Mouse (Mus musculus): ENCODE results near the gene Inpp5f. TPM values are rescaled to one million over a fixed set of nuclear protein-coding genes. Genes with fewer than 3 reads are reported as not detected.

Inpp5f gene
- polyA plus RNA-seq, 1 experiment from 2014 or later = 8.3 TPM

GRCm38 (mm10) chr7:128664861-128665377 lies 53.8 kb downstream of the Inpp5f start:
- no peak overlapping the region for H3K4me2 ChIP-seq (replicated peaks; ENCODE audit: low read depth)
- H3K9me3 ChIP-seq (ENCODE audit: control insufficient read depth) = no peaks in the 10 kb centered on the region
- no peak overlapping the region for H3K9ac ChIP-seq (ENCODE audit: low read depth, low read length)
- H3K4me3 ChIP-seq (ENCODE audit: low read depth, low read length) = no peak overlapping the region
- no peak for ATAC-seq
- H3K36me3 ChIP-seq (ENCODE audit: control insufficient read depth, insufficient read depth) = no peaks in the 10 kb centered on the region; the same call in 1 of the 2 replicates
- 79% methylated on average over 11 of the region's 11 CpGs for WGBS
- no peak overlapping the region for H3K27ac ChIP-seq (ENCODE audit: low read depth, low read length)
- no peak for TF ChIP-seq CTCF (IDR thresholded peaks at IDR 0.05; ENCODE audit: low read depth)
- H3K27me3 ChIP-seq (replicated peaks; ENCODE audit: control insufficient read depth, insufficient read depth, low read length) = no peaks in the 10 kb centered on the region; the same call in 1 of the 2 replicates
- no peaks in the 10 kb centered on the region for H3K4me1 ChIP-seq (replicated peaks; ENCODE audit: control insufficient read depth, insufficient read depth, low read length)

DNA sequence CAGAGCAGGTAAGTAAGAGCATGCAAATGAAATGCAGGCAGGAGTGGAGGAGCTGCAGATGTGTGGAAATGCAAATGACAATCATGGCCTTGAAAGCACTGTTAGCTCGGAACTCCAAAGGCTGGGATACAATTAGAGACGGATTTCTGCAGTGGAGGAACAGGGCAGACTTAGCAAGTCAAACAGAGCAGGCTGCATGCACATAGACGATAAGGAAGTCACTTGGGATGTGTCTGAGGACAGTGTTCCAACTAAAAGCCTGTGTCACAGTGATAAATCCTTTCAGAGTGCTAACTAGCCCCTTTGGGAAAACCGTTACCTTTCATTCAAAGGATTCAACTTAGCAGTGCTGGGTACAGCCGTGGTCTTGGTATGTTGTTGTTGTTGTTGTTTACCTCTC lies 56.7 kb downstream of the Inpp5f start:
- no peak overlapping the region for H3K4me2 ChIP-seq (replicated peaks; ENCODE audit: low read depth)
- no peak for ATAC-seq
- no peak for TF ChIP-seq CTCF (IDR thresholded peaks at IDR 0.05; ENCODE audit: low read depth)
- H3K9me3 ChIP-seq (ENCODE audit: control insufficient read depth) = no peaks in the 10 kb centered on the region
- no peak overlapping the region for H3K27ac ChIP-seq (ENCODE audit: low read depth, low read length)
- no peaks in the 10 kb centered on the region; the same call in 1 of the 2 replicates for H3K36me3 ChIP-seq (ENCODE audit: control insufficient read depth, insufficient read depth)
- WGBS = 79% methylated on average over 5 of the region's 5 CpGs
- H3K4me1 ChIP-seq (replicated peaks; ENCODE audit: control insufficient read depth, insufficient read depth, low read length) = no peaks in the 10 kb centered on the region; the same call in 1 of the 2 replicates
- no peaks in the 10 kb centered on the region; the same call in 1 of the 2 replicates for H3K27me3 ChIP-seq (replicated peaks; ENCODE audit: control insufficient read depth, insufficient read depth, low read length)
- no peak overlapping the region for H3K9ac ChIP-seq (ENCODE audit: low read depth, low read length)
- H3K4me3 ChIP-seq (ENCODE audit: low read depth, low read length) = no peak overlapping the region

- no peak for ATAC-seq
- Histone ChIP-seq H3K36me3 (ENCODE audit: control insufficient read depth, insufficient read depth) (no peaks in the 10 kb centered on the region; the same call in 1 of the 2 replicates), H3K9me3 (ENCODE audit: control insufficient read depth) (no peaks in the 10 kb centered on the region), H3K27ac (ENCODE audit: low read depth, low read length) (no peak overlapping the region), H3K27me3 (replicated peaks; ENCODE audit: control insufficient read depth, insufficient read depth, low read length) (no peaks in the 10 kb centered on the region), H3K4me1 (replicated peaks; ENCODE audit: control insufficient read depth, insufficient read depth, low read length) (no peaks in the 10 kb centered on the region; the same call in 1 of the 2 replicates), H3K4me2 (replicated peaks; ENCODE audit: low read depth) (no peak overlapping the region), H3K9ac (ENCODE audit: low read depth, low read length) (no peak overlapping the region), H3K4me3 (ENCODE audit: low read depth, low read length) (no peak overlapping the region)
- no peak for TF ChIP-seq CTCF (IDR thresholded peaks at IDR 0.05; ENCODE audit: low read depth)
- WGBS = 50% methylated on average over 2 of the region's 2 CpGs
Measured at GRCm38 (mm10) chr7:128668831-128669230, 57.7 kb downstream of the Inpp5f start.

GRCm38 (mm10) chr7:128671952-128672351 lies 60.8 kb downstream of the Inpp5f start:
- Histone ChIP-seq H3K4me2 (replicated peaks; ENCODE audit: low read depth) (peak overlapping the region; percentile 37; the same call in 1 of the 2 replicates), H3K4me1 (replicated peaks; ENCODE audit: control insufficient read depth, insufficient read depth, low read length) (no peaks in the 10 kb centered on the region; the same call in 1 of the 2 replicates), H3K9ac (ENCODE audit: low read depth, low read length) (no peak overlapping the region), H3K27ac (ENCODE audit: low read depth, low read length) (no peak overlapping the region), H3K9me3 (ENCODE audit: control insufficient read depth) (no peaks in the 10 kb centered on the region), H3K36me3 (ENCODE audit: control insufficient read depth, insufficient read depth) (no peaks in the 10 kb centered on the region), H3K4me3 (ENCODE audit: low read depth, low read length) (no peak overlapping the region), H3K27me3 (replicated peaks; ENCODE audit: control insufficient read depth, insufficient read depth, low read length) (no peaks in the 10 kb centered on the region)
- TF ChIP-seq CTCF (IDR thresholded peaks at IDR 0.05; ENCODE audit: low read depth) = no peak
- ATAC-seq = no peak
- WGBS = 19% methylated on average over 8 of the region's 8 CpGs

GRCm38 (mm10) chr7:128672408-128673010 lies 61.4 kb downstream of the Inpp5f start:
- no peak for TF ChIP-seq CTCF (IDR thresholded peaks at IDR 0.05; ENCODE audit: low read depth)
- Histone ChIP-seq H3K4me3 (ENCODE audit: low read depth, low read length) (no peak overlapping the region), H3K27me3 (replicated peaks; ENCODE audit: control insufficient read depth, insufficient read depth, low read length) (no peaks in the 10 kb centered on the region), H3K4me2 (replicated peaks; ENCODE audit: low read depth) (peak overlapping the region; percentile 37; the same call in 1 of the 2 replicates), H3K4me1 (replicated peaks; ENCODE audit: control insufficient read depth, insufficient read depth, low read length) (no peaks in the 10 kb centered on the region; the same call in 1 of the 2 replicates), H3K9me3 (ENCODE audit: control insufficient read depth) (no peaks in the 10 kb centered on the region), H3K27ac (ENCODE audit: low read depth, low read length) (no peak overlapping the region), H3K9ac (ENCODE audit: low read depth, low read length) (no peak overlapping the region), H3K36me3 (ENCODE audit: control insufficient read depth, insufficient read depth) (peaks cover 1% of the 10 kb centered on the region; the same call in 1 of the 2 replicates)
- peak; percentile 79 for ATAC-seq
- WGBS = 13% methylated on average over 15 of the region's 15 CpGs

DNA sequence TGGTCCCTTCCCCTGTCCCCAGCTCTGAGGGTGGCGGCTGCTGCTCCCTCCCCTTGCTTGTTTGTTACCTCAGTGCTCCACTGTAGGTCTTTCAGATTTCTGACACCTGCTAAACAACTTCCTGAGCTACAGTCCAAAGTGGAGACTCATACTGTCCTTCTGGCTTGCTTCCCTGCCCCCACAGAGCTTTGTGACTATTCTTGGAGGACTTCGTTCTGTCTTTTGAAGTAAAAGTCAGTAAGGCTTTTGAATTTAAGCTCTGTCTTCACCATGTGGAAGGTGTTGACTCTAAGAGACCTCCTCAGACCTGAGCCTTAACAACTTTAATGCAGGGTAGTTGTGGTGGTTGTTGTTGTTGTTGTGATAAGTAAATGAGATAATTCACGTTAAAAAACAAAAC lies 67.4 kb downstream of the Inpp5f start:
- ATAC-seq = no peak

More for the DNA sequence above, 67.4 kb downstream of the Inpp5f start:
- Histone ChIP-seq H3K4me2 (replicated peaks; ENCODE audit: low read depth) (no peak overlapping the region), H3K4me1 (replicated peaks; ENCODE audit: control insufficient read depth, insufficient read depth, low read length) (no peaks in the 10 kb centered on the region), H3K9me3 (ENCODE audit: control insufficient read depth) (no peaks in the 10 kb centered on the region), H3K36me3 (ENCODE audit: control insufficient read depth, insufficient read depth) (peaks cover 3% of the 10 kb centered on the region; the same call in 1 of the 2 replicates), H3K27ac (ENCODE audit: low read depth, low read length) (no peak overlapping the region), H3K27me3 (replicated peaks; ENCODE audit: control insufficient read depth, insufficient read depth, low read length) (no peaks in the 10 kb centered on the region), H3K4me3 (ENCODE audit: low read depth, low read length) (no peak overlapping the region), H3K9ac (ENCODE audit: low read depth, low read length) (no peak overlapping the region)
- no peak for TF ChIP-seq CTCF (IDR thresholded peaks at IDR 0.05; ENCODE audit: low read depth)
- 63% methylated on average over 3 of the region's 3 CpGs for WGBS

Data from intestine, postnatal 0 days (tissue).